Mouse (Mus musculus) liver, embryonic 14.5 days (tissue): Measurements from ENCODE around the gene Tmed10. TPM values are rescaled to one million over a fixed set of nuclear protein-coding genes. Genes with fewer than 3 reads are reported as not detected.

ENCODE experiments used
- ATAC-seq: fragments of 200-750 bp; cut with Nextera tagmentation; 2 replicates; pipeline ENCODE4 v1.8.0; 2017; ENCODE audit warnings: moderate number of reproducible peaks, mild to moderate bottlenecking, moderate library complexity; ENCODE audit not compliant: insufficient read depth
- DNase-seq, 3 experiments: peaks; one replicate each; pipeline ENCODE4 v3.0.0-alpha.2; 2012 to 2013; ENCODE audit warnings: low read depth in 3 of 3, low spot score in 3 of 3
- H3K27ac ChIP-seq: fragments of 300-500 bp; sonication (generic); 2 replicates; pipeline ENCODE4 v1.5.1; 2014; ENCODE audit warnings: moderate library complexity, mild to moderate bottlenecking, control low read depth, inconsistent platforms
- H3K27me3 ChIP-seq: fragments of 300-500 bp; sonication (generic); 2 replicates; pipeline ENCODE4 v1.6.1; 2014; ENCODE audit warnings: mild to moderate bottlenecking, low read length, moderate library complexity; ENCODE audit not compliant: control insufficient read depth, insufficient read depth
- H3K36me3 ChIP-seq: fragments of 300-500 bp; sonication (generic); replicated peaks from 2 replicates; pipeline ENCODE4 v1.6.1; 2014; ENCODE audit warnings: low read depth; ENCODE audit not compliant: control insufficient read depth, insufficient read depth
- H3K4me1 ChIP-seq, 2 experiments: fragments of 200-500 bp in 1 of 2; fragments of 300-500 bp in 1 of 2; sonication (generic) in 1 of 2; replicated peaks; 2 replicates each; pipeline ENCODE4 v1.6.1; 2012 to 2014; ENCODE audit warnings: antibody characterized with exemption in 1 of 2, inconsistent platforms in 1 of 2, low read length in 1 of 2; ENCODE audit not compliant: control insufficient read depth in 2 of 2, insufficient read depth in 2 of 2
- H3K4me2 ChIP-seq: fragments of 300-500 bp; sonication (generic); 2 replicates; pipeline ENCODE4 v1.6.1; 2014; ENCODE audit warnings: low read depth, mild to moderate bottlenecking, control low read depth, moderate library complexity
- H3K4me3 ChIP-seq, 2 experiments: fragments of 200-500 bp in 1 of 2; fragments of 300-500 bp in 1 of 2; sonication (generic) in 1 of 2; 2 replicates each; pipeline ENCODE4 v1.5.1; 2012 to 2014; ENCODE audit warnings: low read depth in 2 of 2, low read length in 2 of 2, mild to moderate bottlenecking in 2 of 2, control low read depth in 1 of 2, inconsistent platforms in 1 of 2, moderate library complexity in 1 of 2; ENCODE audit not compliant: insufficient read depth in 1 of 2
- H3K9ac ChIP-seq: fragments of 300-500 bp; sonication (generic); replicated peaks from 2 replicates; pipeline ENCODE4 v1.6.1; 2014; ENCODE audit warnings: mild to moderate bottlenecking, control low read depth, moderate library complexity
- H3K9me3 ChIP-seq: fragments of 300-500 bp; sonication (generic); 2 replicates; pipeline ENCODE4 v1.6.1; 2016; ENCODE audit warnings: low read length, mixed read lengths; ENCODE audit not compliant: control insufficient read depth
- CTCF ChIP-seq: IDR thresholded peaks from 2 replicates; pipeline ENCODE4 v1.5.1; 2016; ENCODE audit warnings: antibody characterized with exemption, low read depth, control low read depth
- EP300 ChIP-seq: IDR thresholded peaks from 2 replicates; pipeline ENCODE4 v1.6.1; 2016; ENCODE audit warnings: antibody characterized with exemption, low read depth
- WGBS: fragments of 180-500 bp; shearing (Covaris S2); extraction: QIAGEN DNeasy Blood & Tissue Kit; methylation state at CpG from one replicate; pipeline ENCODE4 v1.1.7; 2014; ENCODE audit not compliant: insufficient replicate concordance; 5-methylcytosine and 5-hydroxymethylcytosine counted together
- polyA plus RNA-seq, 2 experiments: library from polyadenylated mRNA; depleted of rRNA in 1 of 2; stranded (reverse) in 1 of 2; unstranded in 1 of 2; fragments of >200 nt; fragmentation: Nextera tagmentation in 1 of 2; extraction: Ambion mirVana in 1 of 2; gene quantifications; 2 replicates each; pipeline versions ENCODE4 v1.2.1 to v1.2.3; 2012 to 2014

The Tmed10 gene
- polyA plus RNA-seq (2012; rRNA removed) = 43.7 and 67.2 TPM in 2 replicates
- 174 and 175 TPM in 2 replicates for polyA plus RNA-seq (2014; fragmentation: Nextera tagmentation; extraction: Ambion mirVana)

- H3K36me3 ChIP-seq = no peaks in the 10 kb centered on the region
- H3K27me3 ChIP-seq = no peaks in the 10 kb centered on the region
- peak within 1 kb of the TSS; percentile 78 to 79 for H3K4me3 ChIP-seq
- peak; percentile 93 for ATAC-seq
- H3K4me1 ChIP-seq = peaks cover 11 to 20% of the 10 kb centered on the region in 2 experiments
- H3K9ac ChIP-seq = peak within 1 kb of the TSS; percentile 86
- peak within 1 kb of the TSS; percentile 64 for H3K27ac ChIP-seq
- TF ChIP-seq CTCF (peak; percentile 29), EP300 (no peak; the same call in 1 of the 2 replicates)
- whole genome bisulfite sequencing = under 1% methylated on average over 36 of the region's 37 CpGs
- no peaks in the 10 kb centered on the region for H3K9me3 ChIP-seq
- peak; percentile 87 to 91 (median 90) for DNase-seq
- peak within 1 kb of the TSS; percentile 93 for H3K4me2 ChIP-seq
These were observed at the start of gene Tmed10 for GRCm38 (mm10) chr12:85374561-85375272. Gene Tmed10, minus strand, starts transcription at chr12:85374847.

- no peak overlapping the region for H3K4me3 ChIP-seq
- ATAC-seq = no peak
These were observed 48.6 kb upstream of the Tmed10 start for GRCm38 (mm10) chr12:85423236-85423635.

GRCm38 (mm10) chr12:85422536-85422935 is 47.9 kb upstream of the Tmed10 start:
- Histone ChIP-seq H3K9me3 (no peaks in the 10 kb centered on the region), H3K36me3 (no peaks in the 10 kb centered on the region), H3K27ac (no peak overlapping the region), H3K4me1 (no peaks in the 10 kb centered on the region), H3K4me3 (no peak overlapping the region), H3K4me2 (no peak overlapping the region), H3K27me3 (no peaks in the 10 kb centered on the region), H3K9ac (no peak overlapping the region)
- TF ChIP-seq CTCF = no peak
- TF ChIP-seq EP300 = no peak
- WGBS = 65% methylated on average over 8 of the region's 8 CpGs
- ATAC-seq = no peak
- no peak for DNase-seq

More at GRCm38 (mm10) chr12:85423236-85423635, 48.6 kb upstream of the Tmed10 start:
- H3K4me2 ChIP-seq = no peak overlapping the region
- 60% methylated on average over 11 of the region's 11 CpGs for WGBS
- H3K9me3 ChIP-seq = no peaks in the 10 kb centered on the region
- no peak for TF ChIP-seq EP300
- TF ChIP-seq CTCF = no peak
- no peak for DNase-seq
- H3K27ac ChIP-seq = no peak overlapping the region
- no peak overlapping the region for H3K9ac ChIP-seq
- no peaks in the 10 kb centered on the region for H3K27me3 ChIP-seq
- H3K4me1 ChIP-seq = no peaks in the 10 kb centered on the region
- H3K36me3 ChIP-seq = no peaks in the 10 kb centered on the region

GRCm38 (mm10) chr12:85420945-85421344 is 46.3 kb upstream of the Tmed10 start:
- no peaks in the 10 kb centered on the region for H3K9me3 ChIP-seq
- TF ChIP-seq EP300 (no peak), CTCF (no peak)
- no peaks in the 10 kb centered on the region for H3K4me1 ChIP-seq
- H3K27ac ChIP-seq = no peak overlapping the region
- no peak overlapping the region for H3K4me2 ChIP-seq
- no peaks in the 10 kb centered on the region for H3K27me3 ChIP-seq
- H3K9ac ChIP-seq = no peak overlapping the region
- WGBS = 38% methylated on average over 9 of the region's 9 CpGs
- no peaks in the 10 kb centered on the region for H3K36me3 ChIP-seq
- H3K4me3 ChIP-seq = no peak overlapping the region
- ATAC-seq (no peak), DNase-seq (no peak)

- TF ChIP-seq EP300 (no peak), CTCF (no peak)
- Histone ChIP-seq H3K9me3 (no peaks in the 10 kb centered on the region), H3K27ac (no peak overlapping the region), H3K9ac (no peak overlapping the region), H3K4me2 (no peak overlapping the region), H3K36me3 (no peaks in the 10 kb centered on the region), H3K27me3 (no peaks in the 10 kb centered on the region), H3K4me1 (no peaks in the 10 kb centered on the region), H3K4me3 (no peak overlapping the region)
- WGBS = 18% methylated on average over 9 of the region's 9 CpGs
- DNase-seq = no peak
- ATAC-seq = no peak
These were observed 43.2 kb upstream of the Tmed10 start for GRCm38 (mm10) chr12:85417845-85418244.
